Mouse (Mus musculus): ENCODE results near the gene R3hdml. TPM values are rescaled to one million over a fixed set of nuclear protein-coding genes. Genes with fewer than 3 reads are reported as not detected.

The R3hdml gene
- total and polyA plus RNA-seq, 3 experiments = not detected

DNA sequence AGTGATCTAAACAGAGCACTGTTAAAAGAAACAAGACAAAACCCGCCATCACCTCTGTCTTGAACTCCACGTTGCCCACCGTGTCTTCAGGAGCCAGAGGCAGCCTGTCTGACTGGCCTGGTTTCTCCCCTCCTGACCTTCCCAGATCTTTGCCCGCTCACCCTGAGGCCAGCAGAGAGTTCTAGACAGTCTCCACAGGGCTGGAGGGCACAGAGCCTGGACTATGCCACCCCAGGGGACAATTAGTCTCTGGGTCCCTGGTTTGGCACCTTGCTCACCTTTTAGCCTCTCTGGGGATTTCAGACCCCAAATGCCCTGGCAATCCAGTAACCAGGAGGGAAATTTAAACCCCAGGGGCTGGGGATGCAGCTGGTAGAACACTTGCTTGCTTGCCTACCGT lies 45.3 kb downstream of the R3hdml start:
- in situ Hi-C loops (cut with MboI; ENCODE audit: low pct_ligation_motif_present, low pct_unique_long_range_greater_than_20kb, low sequenced_read_pairs) = loop anchor here (10.0 kb wide), 2 partner anchors 57 to 197 kb away; no protein-coding TSS in a partner anchor
- Histone ChIP-seq H3K4me2 (ENCODE audit: insufficient read depth, low read depth, poor library complexity, severe bottlenecking) (no peak overlapping the region), H3K9me3 (replicated peaks; ENCODE audit: low read length) (peaks cover 2% of the 10 kb centered on the region), H3K36me3 (replicated peaks in 1 of 2; ENCODE audit: control insufficient read depth in 1 of 2, insufficient read depth in 1 of 2, low read length in 1 of 2) (no peaks in the 10 kb centered on the region), H3K27me3 (replicated peaks) (peaks cover 87% of the 10 kb centered on the region), H3K27ac (ENCODE audit: insufficient read depth, low read depth) (no peak overlapping the region), H3K4me3 (replicated peaks in 1 of 3; ENCODE audit: low read depth in 2 of 3, low read length in 2 of 3, poor library complexity in 1 of 3) (no peak overlapping the region), H3K9ac (ENCODE audit: insufficient read depth, low read depth) (no peak overlapping the region), H3K4me1 (ENCODE audit: control insufficient read depth in 1 of 2, insufficient read depth in 2 of 2) (peaks cover 0 to 9% of the 10 kb centered on the region in 2 experiments; a peak in 2 of 4 replicates), H3K79me2 (replicated peaks; ENCODE audit: control insufficient read depth, extremely low read depth, insufficient read depth, poor library complexity, severe bottlenecking) (no peaks in the 10 kb centered on the region)
- dilution Hi-C loops (cut with MboI; ENCODE audit: extremely low pct_ligation_motif_present, extremely low pct_unique_long_range_greater_than_20kb, low sequenced_read_pairs) = no loop called here
- TF ChIP-seq E2F4 (IDR thresholded peaks at IDR 0.05; ENCODE audit: insufficient replicate concordance, low read depth, low read length) = no peak
- TF ChIP-seq HCFC1 (IDR thresholded peaks at IDR 0.05; ENCODE audit: low read depth, low read length) = no peak
- TF ChIP-seq JUN (IDR thresholded peaks at IDR 0.05; ENCODE audit: insufficient read depth, low read depth, low read length) = no peak
- TF ChIP-seq USF1 (IDR thresholded peaks at IDR 0.05; ENCODE audit: low read depth, low read length) = no peak
- no peak for TF ChIP-seq TBP (conservative IDR thresholded peaks at IDR 0.05; ENCODE audit: low read depth, low read length)
- TF ChIP-seq MAZ (IDR thresholded peaks at IDR 0.05; ENCODE audit: low read depth, low read length) = no peak
- TF ChIP-seq MAFK (IDR thresholded peaks at IDR 0.05; ENCODE audit: insufficient replicate concordance, low read length) = no peak
- no peak for TF ChIP-seq RCOR1 (conservative IDR thresholded peaks at IDR 0.05; ENCODE audit: low read depth, low read length)
- no peak for TF ChIP-seq NELFE (IDR thresholded peaks at IDR 0.05; ENCODE audit: low read depth, low read length)
- TF ChIP-seq BHLHE40 (IDR thresholded peaks at IDR 0.05; ENCODE audit: low read depth, low read length) = no peak
- no peak for TF ChIP-seq SMC3 (IDR thresholded peaks at IDR 0.05; ENCODE audit: low read depth, low read length)
- DNase-seq (ENCODE audit: extremely low read depth) = no peak

DNA sequence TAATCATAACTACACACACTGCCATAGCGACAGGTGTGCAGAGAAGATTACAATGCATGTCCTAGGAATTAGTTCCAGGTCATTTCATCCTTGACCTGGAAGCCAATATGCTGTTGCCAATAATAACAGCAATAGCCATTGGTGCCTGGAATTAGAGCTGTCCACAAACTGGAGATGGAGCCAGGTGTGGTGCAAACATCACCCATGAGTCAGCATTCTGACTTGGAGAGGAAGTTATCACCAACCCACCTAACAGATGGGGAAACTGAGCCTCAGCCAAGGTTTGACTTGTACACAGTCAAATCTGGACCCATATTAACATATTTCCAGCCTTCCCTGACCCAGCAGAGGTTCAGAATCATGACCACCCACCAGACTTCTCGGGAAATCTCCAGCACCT lies 46.3 kb downstream of the R3hdml start:
- no peak overlapping the region for H3K27ac ChIP-seq (ENCODE audit: insufficient read depth, low read depth)
- TF ChIP-seq ZC3H11A (IDR thresholded peaks at IDR 0.05; ENCODE audit: low read depth, low read length) (no peak), GABPA (IDR thresholded peaks at IDR 0.05; ENCODE audit: insufficient replicate concordance, low read depth, low read length) (no peak), TCF12 (IDR thresholded peaks at IDR 0.05; ENCODE audit: low read depth, low read length) (no peak), RCOR1 (conservative IDR thresholded peaks at IDR 0.05; ENCODE audit: low read depth, low read length) (no peak), PAX5 (IDR thresholded peaks at IDR 0.05; ENCODE audit: low read length) (no peak), BHLHE40 (IDR thresholded peaks at IDR 0.05; ENCODE audit: low read depth, low read length) (no peak), MEF2A (IDR thresholded peaks at IDR 0.05; ENCODE audit: borderline replicate concordance, low read depth, low read length) (no peak), IRF4 (IDR thresholded peaks at IDR 0.05; ENCODE audit: low read depth, low read length) (no peak), ELF1 (IDR thresholded peaks at IDR 0.05; ENCODE audit: low read depth, low read length) (no peak), ZNF384 (IDR thresholded peaks at IDR 0.05; ENCODE audit: low read depth, low read length) (no peak), POLR2AphosphoS2 (IDR thresholded peaks at IDR 0.05; ENCODE audit: low read depth, low read length) (no peak), RAD21 (IDR thresholded peaks at IDR 0.05; ENCODE audit: low read depth, low read length) (no peak), NRF1 (IDR thresholded peaks at IDR 0.05; ENCODE audit: low read depth, low read length) (no peak), MAZ (IDR thresholded peaks at IDR 0.05; ENCODE audit: low read depth, low read length) (no peak)
- no peaks in the 10 kb centered on the region for H3K79me2 ChIP-seq (replicated peaks; ENCODE audit: control insufficient read depth, extremely low read depth, insufficient read depth, poor library complexity, severe bottlenecking)
- H3K36me3 ChIP-seq (replicated peaks in 1 of 2; ENCODE audit: control insufficient read depth in 1 of 2, insufficient read depth in 1 of 2, low read length in 1 of 2) = no peaks in the 10 kb centered on the region
- in situ Hi-C loops (cut with MboI; ENCODE audit: low pct_ligation_motif_present, low pct_unique_long_range_greater_than_20kb, low sequenced_read_pairs) = loop anchor here (10.0 kb wide), 2 partner anchors 56 to 196 kb away; no protein-coding TSS in a partner anchor
- no peak overlapping the region for H3K4me2 ChIP-seq (ENCODE audit: insufficient read depth, low read depth, poor library complexity, severe bottlenecking)
- dilution Hi-C loops (cut with MboI; ENCODE audit: extremely low pct_ligation_motif_present, extremely low pct_unique_long_range_greater_than_20kb, low sequenced_read_pairs) = no loop called here
- H3K9ac ChIP-seq (ENCODE audit: insufficient read depth, low read depth) = no peak overlapping the region
- no peak overlapping the region for H3K4me3 ChIP-seq (replicated peaks in 1 of 3; ENCODE audit: low read depth in 2 of 3, low read length in 2 of 3, poor library complexity in 1 of 3)
- H3K27me3 ChIP-seq (replicated peaks) = peaks cover 90% of the 10 kb centered on the region
- DNase-seq (ENCODE audit: extremely low read depth) = no peak
- H3K4me1 ChIP-seq (ENCODE audit: control insufficient read depth in 1 of 2, insufficient read depth in 2 of 2) = peaks cover 0 to 9% of the 10 kb centered on the region in 2 experiments; a peak in 2 of 4 replicates
- peaks cover 2% of the 10 kb centered on the region for H3K9me3 ChIP-seq (replicated peaks; ENCODE audit: low read length)
